Mouse (Mus musculus) stomach, postnatal 0 days (tissue): Measurements from ENCODE around the gene Hebp1.

Experiments used
- CTCF ChIP-seq: IDR thresholded peaks from 2 replicates; pipeline ENCODE4 v1.5.1; 2016; ENCODE audit warnings: antibody characterized with exemption, low read depth, mild to moderate bottlenecking, moderate library complexity
- EP300 ChIP-seq: optimal IDR thresholded peaks from 2 replicates; pipeline ENCODE3; 2016; ENCODE audit warnings: antibody characterized with exemption

DNA sequence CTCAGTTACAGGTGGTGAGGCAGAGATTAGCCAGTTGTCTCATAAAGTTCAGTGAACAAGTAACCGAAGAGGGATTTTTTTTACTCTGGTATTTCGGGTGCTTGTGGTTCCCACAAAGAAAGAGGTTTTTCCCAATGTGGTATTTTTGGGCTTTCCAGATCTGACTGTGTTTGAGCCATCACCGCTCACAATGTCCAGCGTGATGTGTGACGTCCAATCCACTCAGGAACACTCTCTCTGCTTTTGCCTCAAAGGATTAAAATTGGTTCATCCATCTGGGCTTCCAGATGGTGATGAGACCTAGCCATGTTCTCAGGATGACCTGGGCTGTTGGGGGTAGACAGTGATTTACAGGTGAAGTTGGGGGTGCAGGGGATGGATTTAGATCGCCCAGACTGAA, 90.8 kb downstream of the Hebp1 start:
- no peak for TF ChIP-seq CTCF
- TF ChIP-seq EP300 = no peak
